Mouse (Mus musculus): ENCODE data around the gene Olfr545.
A peak's percentile ranks its signal among the peaks of the same experiment; 100 is the strongest.
"Not testable (repeated sequence)": the region's sequence is repeated elsewhere in the genome, so short reads cannot be mapped to it uniquely, and the experiment has no call there.

Olfr545 gene

GRCm38 (mm10) chr7:102499473-102499872, at the start of gene Olfr545:
TSS of gene Olfr545 (minus strand) at chr7:102499573.
- no peak for DNase-seq

- no peak for DNase-seq
Measured at GRCm38 (mm10) chr7:102541251-102541650, 41.9 kb upstream of the Olfr545 start.

GRCm38 (mm10) chr7:102540596-102540995, 41.2 kb upstream of the Olfr545 start, which contains the start of gene Olfr548-ps1:
TSS of gene Olfr548-ps1 (plus strand) at chr7:102540896.
- no peak for DNase-seq

GRCm38 (mm10) chr7:102534449-102534848, 35.1 kb upstream of the Olfr545 start, which contains the start of gene Olfr547:
TSS of gene Olfr547 (plus strand) at chr7:102534749.
- DNase-seq: no peak

- DNase-seq: no peak
Measured at GRCm38 (mm10) chr7:102529052-102529451, 29.7 kb upstream of the Olfr545 start.

- no peak for DNase-seq
Measured at GRCm38 (mm10) chr7:102517051-102517335, 17.6 kb upstream of the Olfr545 start.

- peak; percentile 13 to 37 for DNase-seq
Measured at GRCm38 (mm10) chr7:102516261-102517050, 17.1 kb upstream of the Olfr545 start.

- no peak for DNase-seq
Measured at GRCm38 (mm10) chr7:102514144-102514543, 14.8 kb upstream of the Olfr545 start.

- DNase-seq: peak; percentile 87 to 88
Measured at GRCm38 (mm10) chr7:102512814-102513435, 13.6 kb upstream of the Olfr545 start.

GRCm38 (mm10) chr7:102511927-102512326, 12.6 kb upstream of the Olfr545 start:
- no peak for DNase-seq

- DNase-seq: no peak
Measured at GRCm38 (mm10) chr7:102509726-102510125, 10.4 kb upstream of the Olfr545 start.

GRCm38 (mm10) chr7:102508666-102509065, 9.3 kb upstream of the Olfr545 start:
- no peak for DNase-seq

- DNase-seq: no peak
Measured at GRCm38 (mm10) chr7:102508066-102508465, 8.7 kb upstream of the Olfr545 start.

- DNase-seq: peak; percentile 41 to 78
Measured at GRCm38 (mm10) chr7:102506848-102507247, 7.5 kb upstream of the Olfr545 start.

GRCm38 (mm10) chr7:102501986-102502385, 2.6 kb upstream of the Olfr545 start:
- DNase-seq: no peak

GRCm38 (mm10) chr7:102494416-102494815, 5.0 kb downstream of the Olfr545 start:
- DNase-seq: not testable (repeated sequence)

GRCm38 (mm10) chr7:102488161-102488560, 11.2 kb downstream of the Olfr545 start, which contains the start of gene Olfr544:
TSS of gene Olfr544 (minus strand) at chr7:102488313.
- DNase-seq: no peak

- no peak for DNase-seq
Measured at GRCm38 (mm10) chr7:102486105-102486504, 13.3 kb downstream of the Olfr545 start.

- not testable (repeated sequence) for DNase-seq
Measured at GRCm38 (mm10) chr7:102484766-102485165, 14.6 kb downstream of the Olfr545 start.

GRCm38 (mm10) chr7:102483665-102484064, 15.7 kb downstream of the Olfr545 start:
- DNase-seq: no peak

- DNase-seq: no peak
Measured at GRCm38 (mm10) chr7:102481579-102481978, 17.8 kb downstream of the Olfr545 start, which contains the start of gene Olfr543. TSS of gene Olfr543 (minus strand) at chr7:102481679.

GRCm38 (mm10) chr7:102480821-102481220, 18.6 kb downstream of the Olfr545 start:
- DNase-seq: no peak

- peak; percentile 43 to 58 for DNase-seq
Measured at GRCm38 (mm10) chr7:102479368-102480078, 19.9 kb downstream of the Olfr545 start.
